Mouse (Mus musculus) MEL-GATA-1-ER (cell line): Measurements from ENCODE around the gene Hbb-bh2.
"Not testable (repeated sequence)": the region's sequence is repeated elsewhere in the genome, so short reads cannot be mapped to it uniquely, and the experiment has no call there.

Experiments
- DNase-seq: peaks from one replicate; pipeline ENCODE4 v3.0.0-alpha.2; 2012; ENCODE audit warnings: low read depth; ENCODE audit errors: extremely low read depth

The Hbb-bh2 gene

GRCm38 (mm10) chr7:103812174-103812573 lies 28.1 kb downstream of the Hbb-bh2 start:
- no peak for DNase-seq

- peak; percentile 86 for DNase-seq
These were observed 29.0 kb downstream of the Hbb-bh2 start for GRCm38 (mm10) chr7:103811223-103811845.

GRCm38 (mm10) chr7:103810746-103811145 lies 29.6 kb downstream of the Hbb-bh2 start:
- DNase-seq: no peak

GRCm38 (mm10) chr7:103810296-103810695 lies 30.0 kb downstream of the Hbb-bh2 start:
- DNase-seq: no peak

GRCm38 (mm10) chr7:103809801-103810155 lies 30.5 kb downstream of the Hbb-bh2 start:
- no peak for DNase-seq

- DNase-seq: peak; percentile 91
These were observed 31.1 kb downstream of the Hbb-bh2 start for GRCm38 (mm10) chr7:103808971-103809800.

- DNase-seq: not testable (repeated sequence)
These were observed 32.2 kb downstream of the Hbb-bh2 start for GRCm38 (mm10) chr7:103808120-103808519.

GRCm38 (mm10) chr7:103806856-103807255 lies 33.5 kb downstream of the Hbb-bh2 start:
- DNase-seq: no peak

- DNase-seq: peak; percentile 74
These were observed 47.5 kb downstream of the Hbb-bh2 start for GRCm38 (mm10) chr7:103792669-103793388.

GRCm38 (mm10) chr7:103791721-103792120 lies 48.6 kb downstream of the Hbb-bh2 start, which contains the start of gene Olfr67:
Gene Olfr67, minus strand, starts transcription at chr7:103791821.
- DNase-seq: no peak
